Mouse (Mus musculus): ENCODE measurements around the gene Med20. TPM values are rescaled to one million over a fixed set of nuclear protein-coding genes. Genes with fewer than 3 reads are reported as not detected.
"Not testable (repeated sequence)": the region's sequence is repeated elsewhere in the genome, so short reads cannot be mapped to it uniquely, and the experiment has no call there.

Gene Med20
- total and polyA plus RNA-seq, 3 experiments, result 17.4 to 40.6 (median 32.9) TPM

DNA sequence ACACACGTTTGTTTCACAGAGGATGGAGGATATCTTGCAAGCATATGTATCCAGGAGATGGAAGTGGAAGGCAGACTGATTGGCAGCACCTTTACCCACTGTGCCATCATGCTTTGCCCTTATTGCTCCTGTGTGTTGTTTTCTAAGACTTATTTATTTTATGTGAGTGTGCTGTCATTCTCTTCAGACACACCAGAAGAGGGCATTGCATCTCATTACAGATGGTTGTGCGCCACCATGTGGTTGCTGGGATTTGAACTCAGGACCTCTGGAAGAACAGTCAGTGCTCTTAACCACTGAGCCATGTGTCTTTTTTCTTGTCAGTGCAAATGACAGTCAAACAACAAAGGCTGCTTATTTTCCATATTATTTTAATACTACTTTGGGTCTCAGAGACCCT is 16.4 kb downstream of the Med20 start:
- DNase-seq, result no peak

DNA sequence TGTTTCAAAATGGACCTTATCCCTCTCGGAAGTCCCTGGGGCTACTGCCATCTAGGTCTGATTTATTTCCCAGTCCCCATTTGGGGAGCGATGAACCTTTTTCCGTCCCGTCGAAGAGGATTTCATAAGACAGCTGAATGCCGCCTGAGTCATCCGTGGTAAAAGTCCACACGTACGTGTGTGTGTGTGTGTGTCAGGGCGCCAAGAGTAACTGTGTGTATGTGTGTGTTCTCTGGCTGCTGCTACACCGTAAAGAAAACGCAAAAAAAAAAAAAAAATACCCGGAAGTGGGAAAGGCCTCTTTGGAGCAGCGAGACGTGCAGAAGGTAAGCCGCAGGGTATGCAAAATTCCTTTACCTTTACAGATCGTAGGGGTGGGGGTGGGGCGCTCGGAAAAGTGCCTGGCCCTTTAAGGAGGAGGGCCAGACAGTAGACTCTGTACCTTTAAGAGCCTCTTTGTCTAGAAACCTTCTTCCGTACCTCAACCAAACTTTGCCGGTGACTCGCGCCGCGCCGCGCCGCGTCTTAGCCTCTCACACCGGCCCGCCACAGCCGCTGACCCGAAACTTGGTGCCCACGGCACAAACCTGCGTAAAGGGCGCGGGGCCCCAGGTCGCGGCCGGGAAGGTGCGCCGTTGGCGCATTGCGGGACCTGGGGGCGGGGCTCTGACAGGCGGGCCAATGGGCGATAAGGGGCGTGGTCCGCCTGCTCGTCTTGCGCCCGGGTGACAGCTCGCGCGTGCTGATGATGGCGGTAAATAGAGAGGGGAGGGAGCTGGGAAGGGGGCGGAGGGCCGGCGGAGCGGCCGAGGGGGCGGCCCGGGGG is 17.7 kb downstream of the Med20 start:
- DNase-seq, result peak; percentile 97

DNA sequence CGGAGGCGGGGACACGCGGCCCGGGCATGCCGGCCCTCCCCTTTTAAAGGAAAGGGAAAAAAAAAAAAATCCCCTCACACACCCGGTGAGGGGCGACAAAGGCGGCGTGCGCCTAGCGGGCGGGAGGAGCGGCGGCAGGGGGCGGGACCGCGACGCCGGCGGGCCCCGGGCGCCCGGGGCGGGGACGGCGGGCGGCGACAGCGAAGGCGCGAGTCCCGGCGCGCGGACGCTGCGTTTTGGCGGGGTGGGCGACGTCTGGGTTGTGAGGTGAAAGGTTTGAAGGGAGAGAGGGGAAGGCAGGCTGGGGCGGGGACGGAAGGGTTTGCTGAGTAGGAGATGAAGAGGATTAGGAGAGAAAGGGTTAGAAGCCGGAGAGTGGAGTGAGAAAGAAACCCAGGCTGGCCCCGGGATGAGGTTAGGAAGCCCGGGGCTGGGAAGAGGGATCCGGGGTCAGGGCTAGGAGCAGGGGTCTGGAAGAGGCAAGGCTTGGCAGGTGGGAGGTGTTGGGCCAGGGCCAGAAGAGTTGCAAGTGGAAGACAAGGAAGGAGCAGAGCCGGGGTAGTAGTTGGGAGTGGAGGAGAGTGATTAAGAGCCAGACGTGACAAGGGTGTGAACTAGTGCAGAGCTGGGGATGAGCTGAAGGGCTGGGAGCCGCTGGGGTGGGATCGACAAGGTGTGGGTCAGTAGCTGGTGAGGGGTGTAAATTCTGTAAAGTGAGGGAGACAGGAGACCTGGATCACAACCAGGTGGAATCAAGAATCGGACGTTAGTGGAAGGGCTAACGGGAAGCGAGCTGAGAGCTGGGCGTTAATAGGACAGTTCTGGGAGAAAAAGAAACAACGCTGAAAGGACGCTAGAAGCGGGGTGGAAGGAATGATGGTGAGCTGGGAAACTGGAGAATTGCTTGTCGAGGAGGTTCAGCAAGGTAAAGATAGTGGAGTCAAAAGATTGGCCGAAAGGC is 18.6 kb downstream of the Med20 start:
- DNase-seq, result no peak

DNA sequence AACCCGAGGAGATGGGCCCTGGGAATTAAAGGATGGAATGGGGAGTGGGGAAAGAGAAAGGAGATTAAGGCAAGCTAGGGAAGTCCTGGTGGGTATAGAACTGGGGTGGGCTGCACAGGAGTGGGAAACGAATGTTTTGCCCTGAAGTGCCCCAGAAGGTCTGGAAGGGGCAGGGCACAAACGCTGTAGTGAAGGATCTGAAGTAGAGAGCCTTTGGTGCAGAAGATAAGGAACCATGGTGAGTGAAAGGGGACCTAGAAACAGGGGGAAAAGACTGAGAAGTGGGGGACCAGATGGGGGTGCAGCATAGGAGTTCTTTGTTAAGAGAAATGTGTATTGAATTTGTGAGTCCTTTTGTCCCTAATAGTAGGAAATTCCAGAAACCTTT is 19.3 kb downstream of the Med20 start, which contains the start of gene Usp49:
Gene Usp49 (plus strand): TSS at position 13 of the 388 bp plus-strand sequence.
- no peak for DNase-seq

DNA sequence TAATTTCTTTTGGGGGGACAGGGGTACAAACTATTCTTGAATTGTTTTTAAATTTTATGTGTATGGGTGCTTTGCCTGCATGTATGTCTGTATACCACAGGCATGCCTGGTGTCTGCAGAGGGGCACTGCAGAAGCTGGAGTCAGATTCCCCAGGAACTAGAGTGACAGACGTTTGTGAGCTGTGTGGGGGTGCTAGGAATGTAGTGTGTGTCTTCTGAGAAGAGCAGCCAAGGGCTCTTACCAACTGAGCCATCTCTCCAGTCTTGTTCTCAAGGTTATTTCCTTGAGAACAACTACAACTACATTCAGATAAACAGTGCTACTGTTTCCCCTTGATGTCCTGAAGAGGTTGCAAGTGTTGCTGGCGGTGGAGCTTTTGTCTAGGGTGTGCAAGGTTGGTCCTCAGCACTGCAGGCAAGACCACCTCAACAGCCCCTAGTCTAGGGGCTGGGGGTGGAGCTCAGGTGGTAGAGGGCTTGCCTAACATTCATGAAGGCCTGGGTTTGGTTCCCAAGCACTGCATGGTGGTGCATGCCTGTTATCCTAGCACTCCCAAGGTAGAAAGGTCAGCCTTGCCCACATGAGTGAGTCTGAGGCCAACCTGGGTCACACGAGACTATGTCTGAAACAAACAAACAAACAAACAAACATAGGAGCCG is 20.9 kb downstream of the Med20 start:
- DNase-seq, result no peak

DNA sequence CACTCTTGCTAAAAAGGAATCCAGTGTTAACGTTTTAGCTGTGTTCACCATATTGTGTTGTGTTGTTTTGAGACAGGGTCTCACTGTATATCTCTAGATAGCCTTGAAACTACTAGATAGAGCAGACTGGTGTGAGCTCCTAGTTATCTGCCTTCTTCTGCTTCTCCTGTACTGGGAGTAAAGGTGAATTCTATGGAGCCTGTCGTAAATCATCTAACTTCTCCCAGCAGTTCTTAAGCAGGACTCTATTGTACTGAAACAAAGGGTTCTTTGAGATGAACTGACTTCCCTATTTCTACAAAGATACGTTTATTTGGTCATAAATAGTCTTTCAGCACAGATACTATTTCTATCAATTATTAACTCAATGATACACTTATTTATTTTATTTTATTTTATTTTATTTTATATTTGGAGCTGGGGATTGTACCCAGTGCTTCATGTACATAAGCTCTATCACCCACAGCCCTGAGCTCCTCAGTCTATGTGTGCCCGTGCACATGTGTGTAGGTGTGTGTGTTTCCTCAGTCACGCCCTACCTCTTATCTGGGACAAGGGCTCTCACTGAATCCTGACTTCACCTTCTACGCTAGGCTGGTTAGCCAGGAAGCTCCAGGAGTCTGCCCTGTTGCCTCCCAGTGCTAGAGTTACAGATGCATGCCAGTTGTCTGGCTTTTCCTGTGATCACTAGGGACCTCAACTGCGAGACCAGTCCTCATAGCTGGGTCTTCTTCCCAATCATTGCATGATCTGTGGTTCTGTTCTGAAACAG is 22.8 kb downstream of the Med20 start:
- no peak for DNase-seq

DNA sequence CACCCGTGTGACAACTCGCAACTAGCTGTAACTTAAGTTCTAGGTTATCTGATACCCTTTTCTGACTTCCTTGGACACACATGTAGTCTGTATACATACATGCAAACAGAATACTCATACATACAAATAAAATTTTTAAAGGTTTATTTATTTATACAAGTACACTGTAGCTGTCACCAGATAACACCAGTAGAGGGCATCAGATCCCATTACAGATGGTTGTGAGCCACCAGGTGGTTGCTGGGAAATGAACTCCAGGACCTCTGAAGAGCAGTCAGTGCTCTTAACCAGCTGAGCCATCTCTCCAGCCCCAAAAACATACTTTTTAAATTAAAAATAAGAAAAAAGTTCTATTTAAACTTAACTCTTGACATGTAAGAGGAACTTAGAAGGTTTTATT is 31.6 kb downstream of the Med20 start:
- DNase-seq, result no peak

DNA sequence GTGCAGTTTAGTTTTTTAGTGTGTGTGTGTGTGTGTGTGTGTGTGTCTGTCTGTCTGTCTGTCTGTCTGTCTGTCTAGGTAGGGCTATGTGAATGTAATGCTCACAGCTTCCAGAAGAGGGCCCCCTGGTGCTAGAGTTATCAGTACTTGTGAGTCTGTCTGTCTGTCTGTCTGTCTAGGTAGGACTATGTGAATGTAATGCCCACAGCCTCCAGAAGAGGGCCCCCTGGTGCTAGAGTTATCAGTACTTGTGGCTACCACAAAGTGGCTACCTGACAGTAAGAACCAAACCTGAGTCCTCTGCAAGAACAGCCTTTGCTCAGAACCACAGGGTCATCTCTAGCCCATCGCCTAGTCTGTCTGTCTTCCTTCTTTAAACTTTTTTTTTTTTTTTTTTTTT is 35.3 kb downstream of the Med20 start:
- peak; percentile 46 for DNase-seq

DNA sequence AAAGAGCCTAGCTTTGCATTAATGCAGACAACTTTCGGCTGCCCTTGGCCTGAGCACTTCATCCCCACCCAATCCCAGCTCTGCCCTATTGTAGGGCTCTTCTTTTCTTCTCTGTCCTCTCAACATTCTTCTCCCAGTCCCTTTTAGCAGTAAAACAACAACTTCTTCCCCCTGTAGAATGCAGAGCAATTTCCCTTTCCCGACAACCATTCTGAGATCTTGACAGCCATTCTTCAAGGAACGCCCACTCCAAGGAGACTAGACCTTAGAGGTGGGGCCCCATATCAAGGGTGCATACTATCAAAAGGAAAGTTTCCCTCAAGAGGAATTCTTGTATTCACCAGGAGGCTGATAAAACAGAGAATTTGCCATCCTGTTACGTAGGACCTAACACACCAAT is 37.6 kb downstream of the Med20 start:
- DNase-seq, result no peak

DNA sequence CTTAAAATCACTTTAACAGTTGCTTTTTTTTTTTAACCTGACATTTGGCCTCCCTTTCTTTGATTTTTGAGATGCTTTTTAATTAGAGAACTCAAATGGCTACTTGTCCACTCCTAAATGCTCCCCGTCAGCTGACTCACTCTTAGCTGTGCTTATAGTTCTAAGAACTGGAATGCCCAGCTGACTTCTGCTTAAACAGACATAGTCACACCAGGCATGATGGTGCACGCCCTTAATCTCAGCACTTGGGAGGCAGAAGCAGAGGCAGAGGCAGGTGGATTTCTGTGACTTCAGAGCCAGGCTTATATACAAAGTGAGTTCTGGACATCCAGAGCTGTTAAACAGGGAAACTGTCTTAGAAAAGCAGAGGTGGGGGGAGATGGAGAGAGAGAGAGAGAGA is 40.6 kb downstream of the Med20 start:
- no peak for DNase-seq

DNA sequence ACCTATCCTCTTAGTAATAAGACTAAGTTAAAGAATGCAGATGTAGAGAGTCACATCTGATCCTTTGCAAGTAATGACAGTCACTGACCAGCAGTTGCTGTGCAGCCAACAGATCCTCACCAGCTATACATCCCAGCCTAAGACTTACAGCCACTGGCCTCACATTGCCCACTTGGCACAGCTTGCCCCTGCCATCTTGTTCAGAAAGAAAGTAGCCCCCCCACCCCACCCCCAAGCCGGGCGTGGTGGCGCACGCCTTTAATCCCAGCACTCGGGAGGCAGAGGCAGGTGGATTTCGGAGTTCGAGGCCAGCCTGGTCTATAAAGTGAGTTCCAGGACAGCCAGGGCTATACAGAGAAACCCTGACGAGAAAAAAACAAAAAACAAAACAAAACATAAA is 43.0 kb downstream of the Med20 start:
- DNase-seq, result not testable (repeated sequence)

DNA sequence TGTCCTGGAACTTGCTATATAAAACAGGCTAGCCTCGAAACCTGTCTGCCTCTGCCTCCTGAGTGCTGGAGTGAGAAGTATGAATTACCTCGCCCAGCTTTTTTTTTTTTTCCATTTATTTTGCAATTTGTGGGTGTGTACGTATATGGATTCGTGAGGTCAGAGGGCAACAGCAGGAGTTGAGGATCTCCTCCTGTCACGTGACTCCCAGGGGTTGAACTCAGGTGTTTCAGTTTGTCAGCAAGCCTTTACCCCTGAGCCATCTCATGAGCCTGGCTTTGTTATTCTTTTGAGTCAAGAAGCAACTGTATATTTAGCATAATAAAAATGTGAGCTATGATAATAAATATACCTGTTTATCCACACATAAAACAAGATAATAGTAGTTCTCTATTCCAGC is 44.3 kb downstream of the Med20 start:
- DNase-seq, result no peak

DNA sequence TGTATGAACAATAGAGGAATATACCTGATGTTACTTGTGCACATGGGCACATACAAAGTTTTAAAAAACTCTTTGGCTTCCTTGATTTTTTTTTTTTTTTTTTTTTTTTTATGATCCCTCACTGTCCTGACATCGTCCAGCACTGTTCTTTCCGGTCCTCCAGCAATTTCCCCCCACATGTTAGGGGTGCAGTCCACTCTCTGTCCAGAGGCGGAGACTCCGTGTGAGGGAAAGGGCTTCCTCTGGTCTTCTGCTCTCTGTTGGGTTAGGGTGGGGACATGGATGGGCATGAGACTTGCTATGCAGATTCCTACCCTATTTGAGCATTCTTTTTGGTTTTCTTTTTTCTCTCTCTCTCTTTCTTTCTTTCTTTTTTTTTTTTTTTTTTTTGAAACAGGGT is 46.5 kb downstream of the Med20 start:
- DNase-seq, result no peak

DNA sequence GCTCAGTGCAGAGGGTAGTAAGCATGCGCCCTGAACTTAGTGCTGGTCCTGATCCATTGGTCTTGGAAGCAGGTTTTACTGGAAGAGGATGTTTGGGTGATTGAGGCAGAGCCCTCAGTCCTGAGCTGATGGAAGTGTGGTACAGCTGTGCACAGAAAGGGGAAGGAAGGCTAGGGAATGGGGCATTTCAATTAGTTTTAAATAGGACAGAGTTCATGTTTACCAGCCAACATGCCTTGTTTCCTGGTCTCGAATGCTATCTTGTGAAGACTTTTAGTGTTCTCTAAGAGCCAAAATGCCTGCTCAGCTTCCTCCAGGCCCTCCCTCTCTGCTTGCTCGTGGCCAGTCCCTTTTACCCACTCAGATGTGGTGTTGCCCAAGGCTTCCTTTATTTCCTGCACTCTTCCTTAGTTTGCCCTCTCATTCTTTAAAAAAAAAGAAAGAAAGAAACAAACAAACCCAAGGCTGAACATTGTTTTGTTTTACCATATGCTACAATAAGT is 47.4 kb downstream of the Med20 start:
- no peak for DNase-seq

DNA sequence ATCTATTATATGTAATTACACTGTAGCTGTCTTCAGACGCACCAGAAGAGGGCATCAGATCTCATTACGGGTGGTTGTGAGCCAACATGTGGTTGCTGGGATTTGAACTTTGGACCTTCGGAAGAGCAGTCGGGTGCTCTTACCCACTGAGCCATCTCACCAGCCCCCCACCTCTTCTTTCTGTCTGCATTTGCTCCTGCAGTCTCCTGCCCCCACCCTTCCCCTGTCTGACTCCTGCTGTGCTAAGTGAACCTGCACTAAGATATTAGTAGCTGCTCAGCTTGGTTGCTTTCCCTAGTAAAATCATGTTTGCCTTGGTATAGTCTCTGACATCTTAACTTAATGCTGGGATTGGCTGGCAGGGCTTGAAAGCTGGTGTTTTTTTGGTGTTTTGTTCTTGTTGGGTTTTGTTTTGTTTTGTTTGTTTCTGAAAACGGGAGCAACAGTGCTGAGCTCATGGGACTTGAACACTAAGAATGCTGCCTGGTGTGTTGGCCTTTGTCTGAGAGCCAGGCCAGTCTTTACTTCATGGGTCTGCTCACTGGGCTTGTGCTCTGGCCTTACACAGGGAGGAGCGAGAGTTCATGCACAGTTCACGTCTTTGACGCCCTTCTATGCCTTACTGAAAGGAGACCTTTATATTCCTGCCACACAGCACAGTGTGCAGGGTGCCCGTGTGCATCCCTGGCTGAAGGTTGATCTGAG is 51.8 kb downstream of the Med20 start:
- DNase-seq, result no peak

DNA sequence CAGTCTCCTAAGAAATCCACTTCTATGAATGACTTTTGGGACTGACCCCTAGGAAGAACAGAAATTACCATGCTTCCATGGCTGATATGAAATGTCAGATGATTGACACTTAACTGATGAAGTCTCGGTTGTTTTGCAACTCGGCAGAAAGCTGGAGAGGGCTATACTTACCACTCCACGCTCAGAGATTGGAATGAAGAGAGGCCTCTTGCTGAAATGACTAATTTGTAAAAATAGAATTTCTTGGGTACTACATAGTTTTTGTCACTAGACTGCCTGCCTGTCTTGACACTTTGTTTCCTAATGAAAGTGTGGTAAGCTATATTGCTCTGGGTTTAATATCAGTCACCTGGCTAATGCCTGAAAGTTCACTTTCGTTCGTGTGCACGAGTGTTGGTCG is 53.1 kb downstream of the Med20 start:
- DNase-seq, result no peak

DNA sequence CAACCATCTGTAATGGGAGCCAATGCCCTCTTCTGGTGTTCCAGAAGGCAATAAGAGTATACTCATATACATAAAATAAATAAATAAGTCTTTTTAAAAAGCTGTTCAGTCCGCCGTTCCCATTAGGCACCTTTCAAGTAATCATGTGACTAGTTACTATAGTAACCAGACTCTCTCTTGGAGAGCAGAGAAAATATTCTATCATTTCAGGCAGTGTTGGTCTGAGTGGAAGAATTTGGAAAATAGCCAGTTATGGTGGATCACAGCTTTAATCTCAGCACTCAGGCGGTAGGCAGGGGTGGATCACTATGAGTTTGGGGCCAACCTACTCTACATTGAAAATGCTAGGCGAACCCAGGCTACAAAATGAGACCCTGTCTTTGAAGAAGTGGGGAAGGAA is 57.8 kb downstream of the Med20 start:
- DNase-seq, result no peak

DNA sequence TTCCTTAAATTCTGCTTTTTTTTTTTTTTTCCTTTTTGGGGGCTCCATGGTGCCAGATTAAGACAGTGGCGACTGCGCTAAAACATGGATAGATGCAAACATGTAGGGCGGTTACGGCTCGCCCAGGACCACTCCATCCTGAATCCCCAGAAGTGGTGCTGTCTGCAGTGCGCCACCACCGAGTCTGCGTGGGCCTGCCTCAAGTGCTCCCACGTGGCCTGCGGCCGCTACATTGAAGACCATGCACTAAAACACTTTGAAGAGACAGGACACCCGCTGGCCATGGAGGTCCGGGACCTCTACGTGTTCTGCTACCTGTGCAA is 60.6 kb downstream of the Med20 start:
- DNase-seq, result no peak

DNA sequence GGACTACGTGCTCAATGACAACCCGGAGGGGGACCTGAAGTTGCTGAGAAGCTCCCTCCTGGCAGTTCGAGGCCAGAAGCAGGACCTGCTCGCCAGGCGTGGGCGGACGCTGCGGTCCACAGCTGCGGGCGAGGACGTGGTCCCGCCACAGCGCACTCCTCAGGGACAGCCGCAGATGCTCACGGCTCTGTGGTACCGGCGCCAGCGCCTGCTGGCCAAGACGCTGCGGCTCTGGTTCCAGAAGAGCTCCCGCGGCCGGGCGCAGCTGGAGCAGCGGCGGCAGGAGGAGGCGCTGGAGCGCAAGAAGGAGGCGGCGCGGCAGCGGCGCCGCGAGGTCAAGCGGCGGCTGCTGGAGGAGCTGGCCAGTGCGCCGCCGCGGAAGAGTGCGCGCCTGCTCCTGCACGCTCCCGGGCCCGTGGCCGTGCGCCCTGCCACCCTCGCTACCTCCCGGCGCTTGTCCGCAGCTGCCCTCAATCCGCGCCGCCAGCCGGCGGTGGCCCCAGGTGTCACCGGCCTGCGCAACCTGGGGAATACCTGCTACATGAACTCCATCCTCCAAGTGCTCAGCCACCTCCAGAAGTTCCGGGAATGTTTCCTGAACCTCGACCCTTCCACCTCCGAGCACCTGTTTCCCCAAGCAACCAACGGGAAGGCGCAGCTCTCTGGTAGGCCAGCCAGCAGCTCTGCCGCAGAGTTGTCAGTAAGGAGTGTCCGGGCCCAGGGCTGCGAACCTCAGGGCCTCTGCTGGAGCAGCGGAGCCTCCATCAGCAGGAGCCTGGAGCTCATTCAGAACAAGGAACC is 61.1 kb downstream of the Med20 start:
- DNase-seq, result peak; percentile 85

Measured in adrenal gland, adult 2 months (tissue).